Mouse (Mus musculus) urinary bladder, postnatal 36 days (tissue): ENCODE data around the gene Mvk.

Experiments
- DNase-seq, 2 experiments: peaks; one replicate each; pipeline ENCODE4 v3.0.0; 2022; ENCODE audit warnings: low spot score in 2 of 2, mixed read lengths in 1 of 2

Gene Mvk

DNA sequence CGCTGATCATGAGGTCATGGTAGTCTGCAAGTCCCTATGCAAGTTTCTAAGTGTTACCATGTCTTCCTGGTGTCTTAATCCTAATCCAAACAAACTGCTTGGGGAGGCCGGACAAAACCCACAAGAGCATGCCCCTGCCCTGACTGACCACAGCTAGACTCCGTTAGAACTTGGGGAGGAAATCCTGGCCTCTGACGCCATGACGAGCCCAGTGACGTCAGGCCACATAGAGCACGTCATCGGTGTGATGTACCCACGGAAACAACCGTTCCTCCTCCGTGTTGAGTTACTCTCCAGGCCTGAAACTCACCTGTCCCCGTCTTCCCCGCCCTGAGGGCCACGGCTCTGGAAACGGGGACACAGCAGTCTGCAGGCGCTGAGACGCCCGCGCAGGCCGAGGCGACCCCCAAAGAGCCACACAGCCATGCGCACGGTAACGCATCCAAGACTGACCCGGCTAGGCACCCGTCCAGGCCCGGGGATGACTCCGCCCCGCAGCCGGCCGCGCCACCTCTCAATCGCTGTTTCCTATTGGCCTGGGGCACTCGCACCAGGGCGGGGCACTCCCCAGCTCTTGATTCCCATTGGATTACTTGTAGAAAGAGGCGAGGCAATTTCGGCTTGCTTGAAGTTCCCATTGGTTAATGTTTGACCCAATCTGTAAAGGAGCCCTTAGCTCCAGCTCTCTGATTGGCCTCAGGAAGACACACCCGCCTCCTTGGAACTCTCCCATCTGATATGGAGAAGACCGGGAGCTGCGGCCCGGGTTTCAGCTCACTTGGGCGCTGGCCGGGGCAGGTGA is at the start of gene Mvk, which contains the start of gene Mmab:
TSS of gene Mvk (plus strand) at position 704 of the 802 bp plus-strand sequence.
TSS of gene Mmab (minus strand) at position 495 of the 802 bp plus-strand sequence.
- peak; percentile 96 to 98 for DNase-seq

DNA sequence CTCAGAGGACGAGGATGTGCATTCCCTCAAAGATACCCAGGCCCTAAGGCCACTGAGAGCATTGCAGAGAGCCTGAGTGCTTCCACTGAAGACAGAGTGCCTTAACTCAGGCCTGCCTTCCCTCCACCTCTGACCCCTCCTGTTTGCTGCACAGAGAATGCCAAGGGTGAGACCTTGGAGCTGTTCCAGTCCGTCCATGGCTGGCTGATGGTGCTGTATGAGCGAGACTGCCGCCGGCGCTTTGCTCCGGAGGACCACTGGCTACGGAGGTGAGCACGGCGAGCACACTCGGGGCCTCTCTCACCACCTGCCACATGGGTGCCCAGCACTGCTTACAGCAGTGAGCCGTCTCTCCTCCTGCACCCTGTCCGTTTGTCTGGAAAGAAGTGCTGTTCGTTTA is 37.5 kb upstream of the Mvk start:
- DNase-seq: no peak

DNA sequence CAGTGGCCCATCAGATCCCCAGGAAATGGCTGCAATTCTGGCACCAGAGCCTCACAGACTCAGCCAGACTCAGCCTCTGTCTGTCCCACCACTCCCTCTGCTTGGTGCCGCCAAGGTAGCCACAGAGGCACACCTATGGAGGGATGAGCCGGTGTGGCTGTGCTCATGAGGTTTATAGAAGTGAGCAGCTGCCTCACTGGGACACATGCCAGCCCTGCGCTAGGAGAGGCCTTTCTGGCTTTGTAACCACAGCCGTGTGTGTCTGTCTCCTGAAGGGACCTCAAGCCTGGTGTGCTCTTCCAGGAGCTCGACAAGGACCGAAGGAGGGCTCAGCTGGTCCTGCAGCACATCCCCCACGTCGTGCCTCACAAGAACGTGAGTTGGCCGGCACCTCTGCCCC is 36.8 kb upstream of the Mvk start:
- DNase-seq: no peak

DNA sequence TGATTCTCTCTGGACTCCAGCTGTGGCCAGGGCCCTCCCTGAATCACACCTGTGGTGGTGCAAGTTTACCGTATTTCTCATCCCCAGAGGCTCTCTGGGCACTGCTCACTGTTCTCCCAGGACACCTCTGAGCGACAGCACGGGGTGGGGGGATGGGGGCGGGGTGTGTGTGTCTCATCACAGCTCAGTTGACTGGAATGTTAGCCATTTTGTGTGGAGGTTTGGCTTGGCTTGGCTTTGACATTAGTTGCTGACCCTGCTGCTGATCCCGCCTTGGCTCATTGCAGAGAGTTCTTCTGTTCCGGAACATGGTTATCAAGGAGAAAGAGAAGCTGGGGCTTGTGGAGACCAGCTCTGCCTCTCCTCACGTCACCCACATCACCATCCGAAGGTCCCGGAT is 36.3 kb upstream of the Mvk start:
- no peak for DNase-seq

DNA sequence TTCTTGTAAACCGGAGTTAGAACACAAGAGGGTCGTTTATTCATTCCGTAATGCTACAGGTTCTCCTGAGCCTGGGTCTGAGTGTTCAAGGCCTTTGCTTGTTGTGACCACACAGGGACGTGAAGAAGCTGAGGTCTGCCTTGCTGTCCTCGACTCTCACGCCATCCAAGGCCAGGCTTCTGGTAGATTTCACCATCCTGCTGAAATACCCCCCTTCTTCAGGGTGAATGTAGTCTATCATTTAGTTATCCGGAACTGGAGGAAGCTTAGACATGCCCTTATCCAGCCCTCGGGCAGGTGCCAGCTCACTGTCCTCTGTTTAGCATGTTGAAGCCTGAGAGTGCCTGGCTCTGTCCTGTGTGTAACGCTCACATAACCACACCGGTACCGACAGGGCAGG is 35.2 kb upstream of the Mvk start:
- DNase-seq: no peak

DNA sequence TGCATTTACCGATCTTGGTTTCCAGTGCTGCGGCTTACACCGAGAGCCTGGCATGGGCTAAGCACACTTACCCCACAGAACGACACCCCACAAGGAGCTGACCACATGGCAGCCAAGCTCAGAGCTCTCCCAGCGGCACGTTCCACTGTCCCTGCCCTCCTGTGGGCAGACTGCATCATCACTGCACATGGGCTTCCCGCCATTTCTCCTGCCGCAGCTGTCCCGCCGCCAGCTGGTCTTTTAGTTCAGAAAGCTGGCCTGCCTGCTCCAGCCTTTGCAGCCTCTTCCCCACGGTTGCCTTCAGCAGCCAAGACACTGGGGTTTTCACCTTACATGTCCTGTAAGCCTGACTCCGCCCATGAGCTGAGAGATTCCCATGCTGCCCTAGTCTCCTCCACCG is 33.6 kb upstream of the Mvk start:
- DNase-seq: no peak

DNA sequence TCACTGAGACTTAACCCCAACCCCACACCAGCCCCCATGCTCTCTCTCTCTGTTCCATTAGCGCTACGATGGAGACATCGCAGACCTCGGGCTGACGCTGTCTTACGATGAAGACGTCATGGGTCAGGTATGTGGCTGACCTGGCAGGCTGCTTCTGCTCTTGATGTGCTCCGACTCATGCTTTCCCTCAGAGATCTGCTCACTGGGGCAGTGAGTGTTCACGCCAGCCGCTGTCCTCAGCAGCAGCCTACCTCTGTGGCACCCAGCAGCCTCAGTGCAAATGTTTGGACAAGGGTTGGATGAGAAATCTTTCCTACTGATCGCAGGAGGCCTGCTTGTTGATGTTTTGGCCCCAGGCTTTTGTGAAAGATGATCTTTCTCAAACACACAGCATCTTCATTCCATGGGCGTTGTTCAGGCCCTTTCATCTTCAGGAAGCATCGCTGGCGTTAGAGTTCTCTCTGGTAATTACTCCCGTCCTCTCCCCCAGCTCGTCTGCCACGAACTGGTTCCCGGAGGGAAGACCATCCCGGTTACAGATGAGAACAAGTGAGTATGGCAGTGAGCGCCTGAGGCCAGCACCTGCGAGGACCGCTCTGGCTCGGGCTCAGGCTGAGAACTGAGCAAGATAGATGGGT is 31.6 kb upstream of the Mvk start:
- DNase-seq: no peak

DNA sequence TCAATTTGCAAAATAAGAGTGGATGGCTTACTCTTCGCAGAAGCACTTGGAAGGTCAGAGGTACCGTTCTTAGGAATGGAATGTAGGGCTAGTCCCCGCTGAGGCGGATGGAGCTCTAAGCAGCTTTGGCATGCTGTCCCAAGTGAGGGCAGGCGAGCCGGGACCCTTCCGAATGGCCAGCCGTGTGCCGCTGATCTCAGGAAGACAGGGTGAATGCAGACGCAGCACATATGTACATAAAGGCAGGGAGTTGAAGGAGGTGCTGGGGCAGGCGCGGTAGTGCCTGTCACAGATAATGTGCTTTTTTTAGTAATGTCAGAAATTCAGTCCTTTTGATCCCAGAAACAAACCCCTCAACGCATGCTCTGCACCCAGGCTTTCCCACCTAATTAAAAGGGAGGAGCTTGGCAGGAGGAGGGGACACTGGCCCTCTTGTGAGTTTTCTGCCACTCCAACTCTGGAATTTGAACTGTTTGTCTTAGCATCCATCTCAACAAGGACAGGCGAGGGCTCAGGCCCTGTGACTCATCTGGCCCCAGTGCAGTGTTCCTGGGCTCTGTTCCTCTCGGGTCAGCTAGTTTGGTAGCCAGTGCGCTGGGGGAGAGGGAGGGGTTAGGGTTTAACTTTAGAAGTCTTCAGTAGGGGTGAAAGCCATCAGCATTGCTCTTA is 30.9 kb upstream of the Mvk start:
- DNase-seq: peak; percentile 13 to 32

DNA sequence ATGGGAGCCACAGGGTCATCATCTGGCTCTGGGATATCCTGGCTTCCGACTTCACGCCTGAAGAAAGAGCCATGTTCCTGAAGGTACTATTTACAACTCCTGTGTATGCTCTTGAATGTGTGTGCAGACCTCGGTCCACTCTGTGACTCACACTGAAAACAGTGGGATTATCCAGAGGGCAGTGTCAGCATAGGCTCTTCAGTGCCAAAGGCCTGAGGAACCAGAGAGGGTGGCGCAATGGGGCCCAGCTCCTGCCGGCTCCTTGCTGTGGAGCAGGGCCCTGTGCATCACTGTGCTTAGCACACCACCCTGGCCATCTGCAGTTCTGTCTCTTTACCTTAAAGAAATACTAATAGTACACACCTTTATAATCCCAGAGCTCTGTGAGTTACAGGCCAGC is 28.5 kb upstream of the Mvk start:
- DNase-seq: no peak

DNA sequence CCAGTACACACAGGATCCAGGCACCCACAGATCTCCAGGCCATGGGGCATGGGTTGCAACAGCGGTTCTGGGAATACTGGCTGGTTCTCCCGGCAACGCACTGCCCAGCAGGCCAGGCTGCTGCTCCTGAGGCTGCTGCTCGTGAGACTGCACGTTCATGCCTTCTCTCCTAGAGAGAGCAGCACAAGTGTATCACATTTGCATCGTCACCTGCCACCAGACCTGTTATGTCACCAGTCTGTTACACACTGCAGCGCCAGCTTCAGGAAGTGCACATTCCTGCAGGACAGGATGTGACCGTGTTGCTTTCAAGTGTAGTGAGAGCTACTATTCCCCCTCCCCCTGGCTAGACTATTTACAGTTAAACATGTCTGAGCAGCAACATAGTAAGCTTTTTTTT is 27.2 kb upstream of the Mvk start:
- DNase-seq: peak in 1 of 2 experiments; percentile 35

DNA sequence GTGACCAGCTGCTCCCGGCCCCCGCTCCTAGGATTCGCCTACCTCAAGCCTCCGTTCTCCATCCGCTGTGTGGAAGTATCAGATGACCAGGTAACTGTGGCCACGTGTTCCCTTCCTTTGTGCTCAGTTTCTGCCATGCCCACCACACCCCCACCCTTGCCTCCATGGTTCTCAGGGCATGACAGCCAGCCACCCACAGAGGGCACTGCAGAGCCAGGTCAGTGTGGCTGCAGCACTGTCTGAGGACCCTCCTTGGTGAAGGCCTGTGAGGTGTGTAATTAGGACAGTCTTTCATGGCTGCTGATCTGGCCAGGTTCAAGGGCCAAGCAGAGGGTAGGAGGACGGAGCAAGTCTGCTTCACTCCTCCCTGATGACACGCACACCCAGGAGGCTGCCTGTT is 25.5 kb upstream of the Mvk start:
- DNase-seq: no peak

DNA sequence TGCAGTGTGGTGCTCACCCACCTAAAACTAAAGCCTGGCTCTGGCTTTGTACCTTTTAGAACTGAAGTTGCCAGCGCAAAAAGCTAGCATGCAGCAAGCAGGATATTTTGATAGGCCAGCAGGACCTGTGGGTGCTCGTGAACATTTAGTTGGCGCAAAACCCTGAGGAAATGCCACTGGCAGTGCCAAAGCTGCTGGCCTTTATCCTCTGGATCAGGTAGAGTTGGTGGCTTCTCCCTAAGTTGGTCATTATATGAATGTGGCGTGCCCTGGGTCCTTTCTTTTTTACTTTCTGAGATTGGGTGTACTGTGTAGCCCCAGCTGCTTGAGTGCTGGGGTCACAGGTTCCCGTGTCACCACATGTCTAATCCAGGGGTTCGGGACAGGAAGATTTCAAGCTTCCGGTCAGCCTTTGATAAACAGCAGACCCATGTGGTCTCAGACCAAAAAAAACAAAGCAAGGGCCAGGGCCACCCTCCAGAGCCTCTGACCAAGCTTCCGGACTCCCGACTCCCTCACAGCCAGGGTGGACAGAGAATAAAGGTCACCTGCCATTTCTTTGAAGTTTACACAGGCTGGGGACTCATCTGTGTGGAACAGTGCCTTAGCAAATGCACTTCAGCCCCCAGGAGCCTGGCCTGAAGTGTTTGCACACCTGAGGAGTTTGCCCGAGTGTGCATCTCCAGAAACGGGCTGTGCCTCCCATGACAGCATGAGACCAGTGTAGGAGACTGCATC is 22.3 kb upstream of the Mvk start:
- no peak for DNase-seq

DNA sequence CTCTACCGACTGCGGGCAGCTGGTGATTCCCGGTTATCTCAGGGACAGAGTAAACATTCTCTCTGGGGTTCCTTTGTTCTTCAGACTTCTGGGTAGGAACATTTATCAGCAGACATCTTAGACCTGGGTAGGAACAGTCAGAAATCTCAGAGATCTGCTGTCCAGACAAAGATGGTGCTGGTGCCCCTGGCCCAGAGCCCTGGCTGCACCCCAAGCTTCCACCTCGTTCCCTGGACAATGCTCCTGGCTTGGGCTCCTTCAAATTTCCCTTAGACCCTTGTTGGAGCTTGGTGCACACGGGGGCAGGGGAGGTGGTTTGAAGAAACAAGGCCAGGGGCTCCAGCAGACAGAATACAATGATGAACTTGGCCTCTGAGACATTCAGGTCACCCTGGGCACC is 21.5 kb upstream of the Mvk start:
- DNase-seq: no peak

DNA sequence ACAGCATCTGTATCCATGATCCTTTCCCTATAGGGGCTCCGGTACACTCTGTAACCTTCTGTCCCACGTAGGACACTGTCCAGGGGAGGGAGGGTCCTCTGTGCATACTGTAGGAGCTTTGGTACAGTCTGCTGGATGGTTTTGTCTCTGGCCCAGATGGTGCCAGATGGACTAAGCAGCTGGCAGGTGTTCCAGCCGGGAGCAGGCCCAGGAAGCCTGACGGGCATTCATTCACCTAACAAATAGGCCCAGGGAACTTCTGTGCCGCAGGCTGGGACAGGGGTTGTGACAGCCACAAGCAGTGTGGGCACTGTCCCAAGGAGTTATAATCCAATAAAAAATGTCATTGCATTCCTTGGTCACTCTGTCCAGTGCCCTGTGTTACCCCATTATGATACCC is 20.1 kb upstream of the Mvk start:
- DNase-seq: no peak

DNA sequence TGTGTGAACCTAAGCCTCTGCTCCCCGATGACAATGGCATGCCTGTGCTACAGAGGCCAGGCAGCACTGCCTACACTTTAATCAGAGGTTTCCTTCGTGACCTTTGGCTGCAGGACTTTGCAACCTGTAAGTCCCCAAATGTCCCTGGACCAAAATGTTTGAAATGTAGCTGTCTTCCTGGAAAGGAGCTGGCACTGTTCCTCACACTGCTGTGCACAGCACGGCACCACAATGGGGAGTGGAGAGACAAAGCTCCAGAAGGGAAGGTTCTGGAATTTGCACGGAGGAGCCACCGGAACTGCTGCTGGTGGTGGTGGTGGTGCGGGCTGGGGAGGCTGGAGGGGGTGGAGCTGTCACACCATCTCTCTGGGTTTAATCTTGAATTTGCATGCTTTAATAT is 17.3 kb upstream of the Mvk start:
- DNase-seq: no peak

DNA sequence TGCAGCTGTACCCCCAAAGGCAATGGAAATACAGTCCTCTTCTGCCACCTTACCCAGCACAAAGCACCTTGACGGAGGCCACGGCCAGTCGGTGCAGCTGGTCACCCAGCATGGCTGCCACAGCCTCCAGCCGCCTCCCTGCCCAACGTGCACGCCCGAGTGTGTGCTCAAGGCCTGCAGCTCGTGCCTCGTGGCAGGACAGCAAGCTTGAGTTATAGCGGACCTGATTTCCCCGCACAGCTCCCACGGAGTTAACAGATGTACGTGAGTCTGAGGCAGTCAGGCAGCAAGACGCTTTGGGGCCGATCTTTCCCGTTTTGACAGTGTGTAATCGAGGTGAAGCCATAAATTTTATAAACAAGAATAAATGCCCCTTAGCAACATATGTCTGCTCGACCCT is 15.4 kb upstream of the Mvk start:
- no peak for DNase-seq

DNA sequence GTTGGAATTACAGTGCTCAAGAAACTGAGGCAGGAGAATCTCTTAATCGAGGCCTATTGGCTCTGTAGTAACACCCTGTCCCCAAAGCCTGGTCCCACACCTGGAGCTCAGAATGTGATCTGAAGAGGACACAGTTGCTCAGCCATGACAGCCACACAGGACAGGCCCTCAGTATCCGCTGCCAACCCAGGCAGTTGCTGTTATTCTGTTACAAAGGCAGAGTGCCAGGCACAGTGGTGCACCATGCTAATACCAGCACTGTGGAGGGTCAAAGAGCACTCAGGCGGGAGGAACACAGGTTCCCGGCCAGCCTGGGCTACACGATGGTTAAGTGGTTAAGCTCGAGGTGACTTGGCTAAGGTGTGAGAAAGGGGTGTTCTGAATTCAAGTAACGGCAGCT is 14.3 kb upstream of the Mvk start:
- DNase-seq: no peak

DNA sequence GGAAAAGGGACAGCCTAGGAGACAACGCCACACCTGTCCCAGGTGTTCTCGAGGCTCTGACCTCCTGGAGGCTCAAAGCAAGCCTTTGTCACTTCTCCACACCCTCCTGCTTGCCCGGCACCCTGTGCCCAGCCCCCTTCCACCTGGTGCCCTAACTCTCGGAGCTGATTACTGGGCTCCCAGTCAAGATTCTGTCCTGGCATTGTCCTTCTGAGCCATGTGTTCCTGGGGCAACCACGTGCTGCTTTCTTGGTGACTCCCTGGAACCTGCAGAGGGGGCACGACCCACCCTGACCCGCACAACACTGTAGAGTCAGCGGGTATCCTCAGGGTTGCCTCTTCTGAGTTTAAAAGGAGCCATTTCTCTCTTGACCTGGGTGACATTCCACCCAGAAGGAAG is 9.7 kb upstream of the Mvk start:
- no peak for DNase-seq

DNA sequence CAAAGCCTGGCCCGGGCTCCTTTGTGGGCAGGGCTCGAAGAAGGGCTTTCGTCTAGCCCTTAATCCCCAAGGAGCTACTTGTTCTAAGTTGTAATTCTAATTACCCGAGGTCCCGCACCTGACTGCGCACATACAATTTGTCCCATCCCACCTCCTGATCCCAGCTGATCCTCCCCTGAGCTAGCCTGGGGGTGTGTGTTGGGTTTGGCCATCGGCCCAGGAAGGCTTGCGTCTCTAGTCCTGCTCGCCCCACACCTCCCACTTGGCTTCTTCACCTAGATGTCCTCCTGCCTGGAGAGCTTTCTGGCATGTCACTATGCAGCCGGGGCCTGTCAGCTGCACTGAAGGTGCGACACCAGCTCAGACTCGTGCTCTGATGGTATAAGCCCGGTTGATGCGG is 8.5 kb upstream of the Mvk start:
- no peak for DNase-seq

DNA sequence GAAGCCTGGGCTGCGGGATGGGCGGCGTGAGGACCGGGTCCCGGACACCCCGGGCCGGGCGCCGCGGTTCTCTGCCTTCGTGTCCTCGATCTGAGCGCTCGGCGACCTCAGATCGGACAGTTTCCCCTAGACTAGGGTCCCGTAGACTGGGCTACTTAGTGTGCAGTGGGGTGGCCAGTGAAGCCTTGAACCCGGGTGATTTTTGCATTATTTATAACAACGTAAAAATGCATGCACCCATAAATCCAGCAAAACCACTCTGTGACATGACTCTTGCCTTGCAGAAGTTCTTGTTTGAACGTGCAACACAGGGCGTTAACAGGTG is 261 bp downstream of the Mvk start:
- no peak for DNase-seq

DNA sequence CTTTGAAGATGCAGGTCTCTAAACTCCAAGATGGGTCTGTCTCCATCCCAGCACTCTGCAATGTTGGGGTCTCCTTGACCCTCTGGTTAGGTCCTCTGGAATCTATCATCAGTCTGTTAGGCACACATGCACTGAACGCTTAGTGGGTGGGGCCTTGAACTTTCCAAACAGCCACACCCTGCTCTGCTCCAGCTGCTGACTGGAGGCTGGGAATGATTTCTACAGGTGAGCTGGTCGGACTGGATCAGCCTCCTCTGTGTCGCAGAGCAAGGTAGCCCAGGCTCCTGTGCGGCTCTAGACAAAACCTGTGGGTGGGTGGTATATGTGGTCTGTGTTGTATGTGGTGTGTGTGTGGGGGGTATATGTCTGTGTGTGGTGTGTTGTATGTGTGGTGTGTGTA is 4.9 kb downstream of the Mvk start:
- no peak for DNase-seq

DNA sequence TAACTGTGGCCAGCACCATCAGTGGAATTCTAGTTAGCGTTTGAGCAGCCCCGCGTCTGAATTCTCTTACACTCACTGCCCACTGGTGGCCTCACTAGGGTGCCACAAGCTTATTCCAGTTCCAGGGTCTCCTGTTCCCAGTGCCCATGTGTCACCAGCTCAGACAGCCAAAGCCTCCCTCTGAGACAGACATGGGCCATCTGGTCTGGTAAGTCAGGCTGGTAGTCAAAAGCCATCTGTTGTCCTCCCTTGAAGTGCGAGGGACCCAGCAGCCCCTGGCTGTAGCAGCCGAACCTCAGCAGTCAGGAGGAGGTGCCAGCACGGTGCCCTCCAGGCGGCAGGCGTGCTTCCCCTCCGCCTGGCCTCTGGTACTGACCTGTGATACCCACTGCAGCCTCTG is 12.2 kb downstream of the Mvk start:
- no peak for DNase-seq
